Mouse (Mus musculus): ENCODE data around the gene Slc26a11. TPM values are rescaled to one million over a fixed set of nuclear protein-coding genes. Genes with fewer than 3 reads are reported as not detected.

The Slc26a11 gene
- total RNA-seq, 2 experiments from 2014 or later, result 3.0 to 3.2 TPM

DNA sequence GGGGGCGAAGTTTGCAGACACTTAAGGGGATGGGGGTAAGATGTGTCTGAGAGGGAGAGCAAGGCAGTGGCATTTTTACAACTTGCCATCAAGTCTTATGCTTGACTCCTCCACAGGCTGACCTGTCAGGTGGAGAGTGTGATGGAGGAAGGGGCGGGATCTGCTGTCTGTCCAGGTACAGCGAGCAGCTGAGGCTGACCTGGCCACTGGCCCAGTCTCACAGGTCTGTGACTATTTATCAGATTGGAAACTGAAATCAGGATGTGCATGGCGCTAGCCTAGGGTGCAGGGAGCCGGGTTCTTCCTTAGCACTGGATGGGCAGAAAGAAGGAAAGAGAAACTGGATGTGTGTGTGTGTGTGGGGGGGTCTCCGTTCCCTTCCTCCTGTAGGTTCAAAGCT lies 38.9 kb downstream of the Slc26a11 start:
- no peak for DNase-seq
- intact Hi-C loops (cut with DNase I), result no loop called here

GRCm38 (mm10) chr11:119395394-119395793 lies 40.0 kb downstream of the Slc26a11 start:
- no peak for DNase-seq
- intact Hi-C loops (cut with DNase I), result no loop called here

GRCm38 (mm10) chr11:119395931-119396330 lies 40.6 kb downstream of the Slc26a11 start:
- intact Hi-C loops (cut with DNase I), result no loop called here
- no peak for DNase-seq

DNA sequence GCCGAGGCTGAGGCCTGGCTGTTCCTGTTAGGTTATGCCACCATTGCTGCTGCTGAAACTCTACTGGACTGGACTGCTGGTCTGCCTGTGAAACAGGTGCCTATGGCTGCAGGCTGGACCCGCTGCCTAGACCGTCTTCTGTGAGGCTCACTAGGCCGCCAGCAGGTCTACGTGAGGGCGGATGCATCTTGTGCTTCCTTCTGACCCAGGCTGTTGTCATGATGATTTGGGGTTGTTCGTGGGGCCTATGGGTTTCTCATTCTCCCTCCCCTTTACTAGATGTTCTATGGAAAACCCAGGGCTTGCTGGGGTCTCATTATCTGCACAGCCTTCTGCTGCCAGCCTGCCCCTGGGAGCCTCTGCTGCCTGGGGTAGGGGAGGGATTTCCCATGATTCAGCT lies 41.1 kb downstream of the Slc26a11 start:
- DNase-seq, result no peak
- intact Hi-C loops (cut with DNase I), result no loop called here

DNA sequence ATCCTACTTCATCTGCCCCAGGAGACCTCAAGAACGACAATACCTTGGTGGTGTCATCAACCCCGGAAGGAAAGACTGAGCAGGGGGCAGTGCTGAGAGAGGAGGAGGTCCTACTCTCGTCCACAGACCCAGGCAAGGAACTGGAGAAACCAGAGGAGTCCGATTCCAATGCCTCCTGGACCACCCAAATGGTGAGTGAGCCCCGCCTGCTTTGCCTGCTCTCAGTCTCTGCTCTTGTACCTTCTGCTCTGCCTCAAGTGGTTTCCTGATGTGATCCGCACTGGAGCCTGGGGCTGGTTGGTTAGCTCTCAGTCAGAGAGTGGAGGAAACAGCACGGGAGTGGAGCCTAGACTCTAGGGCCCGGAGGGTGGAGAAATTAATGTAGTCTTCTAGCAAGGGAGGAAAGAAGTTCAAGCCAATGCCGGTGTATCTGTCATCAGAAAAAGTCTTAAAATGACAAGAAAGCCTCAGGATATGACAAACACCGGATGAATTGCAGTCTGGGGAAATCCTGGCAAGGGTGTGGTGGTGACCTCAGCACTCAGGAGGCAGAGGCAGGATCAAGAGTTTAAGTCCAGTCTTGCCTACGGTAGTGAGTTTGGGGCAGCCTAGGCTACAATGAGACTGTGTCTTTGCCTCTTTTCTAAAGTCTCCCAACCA lies 47.3 kb downstream of the Slc26a11 start:
- intact Hi-C loops (cut with DNase I), result no loop called here
- no peak for DNase-seq

DNA sequence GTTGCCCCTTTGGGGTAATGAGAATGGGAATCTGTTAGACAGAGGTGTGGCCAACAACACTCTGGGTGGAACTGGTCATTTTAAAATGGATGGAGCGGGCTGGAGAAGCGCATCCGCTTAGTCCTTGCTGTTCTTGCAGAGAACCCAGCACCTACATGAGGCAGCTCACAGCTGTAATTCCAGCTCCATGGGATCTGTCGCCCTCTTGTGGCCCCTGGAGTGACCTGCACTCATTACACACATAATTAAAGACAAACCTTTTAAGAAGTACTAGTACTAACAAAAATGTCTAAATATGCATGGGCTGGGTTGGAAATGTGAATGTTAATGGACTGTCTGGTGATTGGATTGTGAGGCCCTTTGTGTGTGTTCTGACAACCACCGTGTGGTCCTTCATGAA lies 49.3 kb downstream of the Slc26a11 start:
- intact Hi-C loops (cut with DNase I), result no loop called here
- DNase-seq, result no peak

- intact Hi-C loops (cut with DNase I), result no loop called here
- DNase-seq, result no peak
Measured at GRCm38 (mm10) chr11:119407381-119407780, 52.0 kb downstream of the Slc26a11 start.

GRCm38 (mm10) chr11:119407977-119408376 lies 52.6 kb downstream of the Slc26a11 start:
- DNase-seq, result no peak
- intact Hi-C loops (cut with DNase I), result no loop called here

- intact Hi-C loops (cut with DNase I), result no loop called here
- DNase-seq, result no peak
Measured at GRCm38 (mm10) chr11:119419327-119420118, 64.2 kb downstream of the Slc26a11 start.

DNA sequence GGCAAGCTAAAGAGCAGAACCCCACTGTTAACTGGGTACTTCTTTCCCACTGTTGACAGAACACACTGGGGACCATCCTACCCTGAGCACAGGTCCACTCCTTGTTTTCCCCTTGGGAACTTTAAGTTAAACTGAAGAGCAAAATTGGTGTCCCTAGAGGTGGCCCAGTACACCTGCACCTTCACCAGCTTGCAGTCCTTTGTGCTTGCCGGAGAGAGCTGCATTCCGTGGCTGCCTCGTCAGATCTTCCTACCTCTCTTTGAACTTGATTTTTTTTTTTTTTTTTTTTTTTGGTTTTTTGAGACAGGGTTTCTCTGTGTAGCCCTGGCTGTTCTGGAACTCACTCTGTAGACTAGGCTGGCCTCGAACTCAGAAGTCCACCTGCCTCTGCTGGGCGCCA lies 65.1 kb downstream of the Slc26a11 start:
- no peak for DNase-seq
- intact Hi-C loops (cut with DNase I), result no loop called here

DNA sequence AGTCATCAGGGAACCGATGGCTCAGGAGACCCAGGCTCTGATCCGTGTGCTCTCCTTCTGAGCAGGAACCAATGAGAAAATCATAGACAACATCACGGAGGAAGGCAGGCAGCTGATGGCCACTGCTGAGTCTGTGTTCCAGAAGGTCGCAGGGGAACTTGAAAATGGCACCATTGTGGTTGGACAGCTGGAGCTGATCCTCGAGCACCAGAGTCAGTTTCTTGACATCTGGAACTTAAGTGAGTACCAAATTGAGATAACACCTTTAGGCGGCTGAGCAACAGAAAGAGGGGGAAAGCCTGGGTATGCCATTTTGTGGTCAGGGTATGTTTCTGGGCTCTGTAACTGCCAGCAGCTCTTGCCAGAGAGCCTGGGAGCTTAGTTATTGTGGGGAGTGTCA lies 72.1 kb downstream of the Slc26a11 start:
- no peak for DNase-seq
- intact Hi-C loops (cut with DNase I), result no loop called here

DNA sequence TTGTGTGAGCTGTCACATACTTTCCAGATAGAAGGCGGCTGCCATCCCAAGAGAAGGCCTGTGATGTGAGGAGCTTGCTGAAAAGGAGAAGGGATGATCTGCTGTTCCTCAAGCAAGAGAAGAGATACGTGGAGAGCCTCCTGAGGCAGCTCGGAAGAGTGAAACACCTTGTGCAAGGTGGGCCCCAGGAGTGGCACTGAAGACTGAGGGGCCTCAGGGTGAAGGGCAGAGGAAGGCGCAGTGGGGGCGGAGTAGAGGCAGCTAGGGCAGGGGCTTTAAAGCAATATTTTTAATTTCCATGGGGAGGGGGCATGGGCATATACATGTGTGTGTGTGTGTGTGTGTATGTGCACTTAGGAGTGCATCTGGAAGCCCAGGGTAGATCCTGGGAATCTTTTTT lies 72.6 kb downstream of the Slc26a11 start:
- intact Hi-C loops (cut with DNase I), result no loop called here
- no peak for DNase-seq

GRCm38 (mm10) chr11:119428649-119429136 lies 73.3 kb downstream of the Slc26a11 start:
- DNase-seq, result peak in 1 of 2 experiments; percentile 15
- intact Hi-C loops (cut with DNase I), result no loop called here

Small RNA genes within 50 kb of the gene (microRNA-seq; reads per million reads assigned to microRNA genes)
- 0 to 1.4 reads per million in 2 experiments for gene Mir1932

Other genes starting within 250 kb of the Slc26a11 start
- gene Tbc1d16, start 127.1 kb upstream of the Slc26a11 start, total RNA-seq (2021), result 10 to 100 TPM; 19.2 to 23.2 TPM
- gene Ccdc40, start 127.0 kb upstream of the Slc26a11 start, total RNA-seq (2021), result not detected
- gene Gaa, start 87.7 kb upstream of the Slc26a11 start, total RNA-seq (2021), result 100 to 1,000 TPM; 122 to 134 TPM
- 10 to 100 TPM; 30.0 to 35.2 TPM for gene Eif4a3, start 55.5 kb upstream of the Slc26a11 start, total RNA-seq (2021)
- gene Card14, start 47.8 kb upstream of the Slc26a11 start, total RNA-seq (2021), result under 1 TPM; 0.31 to 0.62 TPM
- 1 to 10 TPM; 2.9 to 3.6 TPM for gene Sgsh, start within 50 bp of the Slc26a11 start, total RNA-seq (2021)
- gene Rnf213, start 37.5 kb downstream of the Slc26a11 start, total RNA-seq (2021), result 1 to 10 TPM; 4.6 to 4.9 TPM
- gene Endov, start 135.8 kb downstream of the Slc26a11 start, total RNA-seq (2021), result 1 to 10 TPM; 3.8 to 3.9 TPM
- gene Nptx1, start 192.2 kb downstream of the Slc26a11 start, total RNA-seq (2021), result under 1 TPM in 1 of 2 experiments, not detected in 1; 0.10 TPM
- gene Rptor, start 247.3 kb downstream of the Slc26a11 start, total RNA-seq (2021), result 10 to 100 TPM; 23.6 to 25.9 TPM